Mouse (Mus musculus): ENCODE data around the gene Gpr141. TPM values are rescaled to one million over a fixed set of nuclear protein-coding genes. Genes with fewer than 3 reads are reported as not detected.
"Not testable (repeated sequence)": the region's sequence is repeated elsewhere in the genome, so short reads cannot be mapped to it uniquely, and the experiment has no call there.

Gpr141 gene
- polyA plus RNA-seq, 1 experiment from 2014 or later, result 0.06 TPM

- H3K4me1 ChIP-seq, result no peaks in the 10 kb centered on the region
- H3K27ac ChIP-seq (replicated peaks), result no peak overlapping the region
- H3K9me3 ChIP-seq (replicated peaks), result no peaks in the 10 kb centered on the region
- no peaks in the 10 kb centered on the region for H3K36me3 ChIP-seq
- no peak for DNase-seq (ENCODE audit: low spot score)
- H3K4me3 ChIP-seq, result no peak overlapping the region
- 93% methylated on average over 3 of the region's 3 CpGs for WGBS
- no peaks in the 10 kb centered on the region for H3K27me3 ChIP-seq (ENCODE audit: low read depth, poor library complexity, severe bottlenecking)
Observed at GRCm38 (mm10) chr13:19794942-19795341, 29.1 kb downstream of the Gpr141 start.

- no peaks in the 10 kb centered on the region for H3K4me1 ChIP-seq
- no peak overlapping the region for H3K4me3 ChIP-seq
- no peaks in the 10 kb centered on the region for H3K27me3 ChIP-seq (ENCODE audit: low read depth, poor library complexity, severe bottlenecking)
- no peaks in the 10 kb centered on the region for H3K36me3 ChIP-seq
- H3K9me3 ChIP-seq (replicated peaks), result no peaks in the 10 kb centered on the region
- no peak for DNase-seq (ENCODE audit: low spot score)
- no peak overlapping the region for H3K27ac ChIP-seq (replicated peaks)
- WGBS, result 80% methylated on average over 6 of the region's 6 CpGs
Observed at GRCm38 (mm10) chr13:19794486-19794885, 29.6 kb downstream of the Gpr141 start.

- WGBS, result 83% methylated on average over 4 of the region's 4 CpGs
- no peak for DNase-seq (ENCODE audit: low spot score)
Observed at GRCm38 (mm10) chr13:19793761-19794160, 30.3 kb downstream of the Gpr141 start.

GRCm38 (mm10) chr13:19787946-19788345, 36.1 kb downstream of the Gpr141 start:
- H3K9me3 ChIP-seq (replicated peaks); H3K27ac ChIP-seq (replicated peaks); H3K27me3 ChIP-seq (ENCODE audit: low read depth, poor library complexity, severe bottlenecking); H3K4me3 ChIP-seq; H3K36me3 ChIP-seq; DNase-seq (ENCODE audit: low spot score); H3K4me1 ChIP-seq: not testable (repeated sequence)
- WGBS, result 51% methylated on average over 1 of the region's 1 CpGs

More at GRCm38 (mm10) chr13:19793761-19794160, 30.3 kb downstream of the Gpr141 start:
- Histone ChIP-seq H3K27me3 (ENCODE audit: low read depth, poor library complexity, severe bottlenecking) (no peaks in the 10 kb centered on the region), H3K4me1 (no peaks in the 10 kb centered on the region), H3K36me3 (no peaks in the 10 kb centered on the region), H3K9me3 (replicated peaks) (no peaks in the 10 kb centered on the region), H3K27ac (replicated peaks) (no peak overlapping the region), H3K4me3 (no peak overlapping the region)

GRCm38 (mm10) chr13:19770163-19770562, 53.9 kb downstream of the Gpr141 start:
- no peak overlapping the region for H3K4me3 ChIP-seq
- WGBS, result 94% methylated on average over 1 of the region's 1 CpGs
- no peaks in the 10 kb centered on the region for H3K4me1 ChIP-seq
- H3K27ac ChIP-seq (replicated peaks), result no peak overlapping the region
- H3K9me3 ChIP-seq (replicated peaks), result no peaks in the 10 kb centered on the region
- no peak for DNase-seq (ENCODE audit: low spot score)
- no peaks in the 10 kb centered on the region for H3K36me3 ChIP-seq
- H3K27me3 ChIP-seq (ENCODE audit: low read depth, poor library complexity, severe bottlenecking), result no peaks in the 10 kb centered on the region

- Histone ChIP-seq H3K4me1 (no peaks in the 10 kb centered on the region), H3K4me3 (no peak overlapping the region), H3K36me3 (no peaks in the 10 kb centered on the region), H3K27me3 (ENCODE audit: low read depth, poor library complexity, severe bottlenecking) (no peaks in the 10 kb centered on the region), H3K27ac (replicated peaks) (no peak overlapping the region), H3K9me3 (replicated peaks) (no peaks in the 10 kb centered on the region)
- DNase-seq (ENCODE audit: low spot score), result no peak
- WGBS, result 80% methylated on average over 2 of the region's 2 CpGs
Observed at GRCm38 (mm10) chr13:19767202-19767601, 56.9 kb downstream of the Gpr141 start.

GRCm38 (mm10) chr13:19764276-19764675, 59.8 kb downstream of the Gpr141 start:
- no peaks in the 10 kb centered on the region for H3K27me3 ChIP-seq (ENCODE audit: low read depth, poor library complexity, severe bottlenecking)
- no peaks in the 10 kb centered on the region for H3K36me3 ChIP-seq
- no peaks in the 10 kb centered on the region for H3K9me3 ChIP-seq (replicated peaks)
- H3K4me1 ChIP-seq, result no peaks in the 10 kb centered on the region
- DNase-seq (ENCODE audit: low spot score), result no peak
- 94% methylated on average over 4 of the region's 4 CpGs for WGBS
- H3K4me3 ChIP-seq, result no peak overlapping the region
- no peak overlapping the region for H3K27ac ChIP-seq (replicated peaks)

GRCm38 (mm10) chr13:19763211-19763610, 60.8 kb downstream of the Gpr141 start:
- H3K4me1 ChIP-seq, result no peaks in the 10 kb centered on the region

GRCm38 (mm10) chr13:19745741-19746140, 78.3 kb downstream of the Gpr141 start:
- peaks cover 3% of the 10 kb centered on the region; the same call in 1 of the 2 replicates for H3K4me1 ChIP-seq
- H3K4me3 ChIP-seq, result no peak overlapping the region
- no peak for DNase-seq (ENCODE audit: low spot score)
- H3K27me3 ChIP-seq (ENCODE audit: low read depth, poor library complexity, severe bottlenecking), result no peaks in the 10 kb centered on the region
- no peak overlapping the region for H3K27ac ChIP-seq (replicated peaks)
- H3K9me3 ChIP-seq (replicated peaks), result no peaks in the 10 kb centered on the region
- no peaks in the 10 kb centered on the region for H3K36me3 ChIP-seq
- WGBS, result 72% methylated on average over 2 of the region's 2 CpGs

More at GRCm38 (mm10) chr13:19763211-19763610, 60.8 kb downstream of the Gpr141 start:
- no peaks in the 10 kb centered on the region for H3K9me3 ChIP-seq (replicated peaks)
- no peak for DNase-seq (ENCODE audit: low spot score)
- H3K27me3 ChIP-seq (ENCODE audit: low read depth, poor library complexity, severe bottlenecking), result no peaks in the 10 kb centered on the region
- H3K36me3 ChIP-seq, result no peaks in the 10 kb centered on the region
- H3K4me3 ChIP-seq, result no peak overlapping the region
- 96% methylated on average over 1 of the region's 1 CpGs for WGBS
- H3K27ac ChIP-seq (replicated peaks), result no peak overlapping the region

GRCm38 (mm10) chr13:19744536-19744935, 79.5 kb downstream of the Gpr141 start:
- 89% methylated on average over 5 of the region's 5 CpGs for WGBS
- H3K4me3 ChIP-seq, result no peak overlapping the region
- H3K9me3 ChIP-seq (replicated peaks), result no peaks in the 10 kb centered on the region

GRCm38 (mm10) chr13:19734597-19734996, 89.5 kb downstream of the Gpr141 start:
- Histone ChIP-seq H3K4me1 (no peaks in the 10 kb centered on the region), H3K36me3 (no peaks in the 10 kb centered on the region), H3K4me3 (no peak overlapping the region), H3K27ac (replicated peaks) (no peak overlapping the region), H3K9me3 (replicated peaks) (no peaks in the 10 kb centered on the region), H3K27me3 (ENCODE audit: low read depth, poor library complexity, severe bottlenecking) (no peaks in the 10 kb centered on the region)
- no peak for DNase-seq (ENCODE audit: low spot score)
- WGBS, result 87% methylated on average over 5 of the region's 5 CpGs

More at GRCm38 (mm10) chr13:19744536-19744935, 79.5 kb downstream of the Gpr141 start:
- no peak for DNase-seq (ENCODE audit: low spot score)
- Histone ChIP-seq H3K27ac (replicated peaks) (no peak overlapping the region), H3K4me1 (peaks cover 3% of the 10 kb centered on the region; the same call in 1 of the 2 replicates), H3K36me3 (no peaks in the 10 kb centered on the region), H3K27me3 (ENCODE audit: low read depth, poor library complexity, severe bottlenecking) (no peaks in the 10 kb centered on the region)

- no peaks in the 10 kb centered on the region for H3K27me3 ChIP-seq (ENCODE audit: low read depth, poor library complexity, severe bottlenecking)
- H3K4me3 ChIP-seq, result no peak overlapping the region
- no peaks in the 10 kb centered on the region for H3K36me3 ChIP-seq
- H3K9me3 ChIP-seq (replicated peaks), result no peaks in the 10 kb centered on the region
- H3K27ac ChIP-seq (replicated peaks), result no peak overlapping the region
- DNase-seq (ENCODE audit: low spot score), result no peak
- WGBS, result 92% methylated on average over 2 of the region's 2 CpGs
- no peaks in the 10 kb centered on the region for H3K4me1 ChIP-seq
Observed at GRCm38 (mm10) chr13:19730826-19731225, 93.2 kb downstream of the Gpr141 start.

- Histone ChIP-seq H3K4me1 (no peaks in the 10 kb centered on the region), H3K27me3 (ENCODE audit: low read depth, poor library complexity, severe bottlenecking) (no peaks in the 10 kb centered on the region), H3K9me3 (replicated peaks) (no peaks in the 10 kb centered on the region), H3K36me3 (no peaks in the 10 kb centered on the region), H3K27ac (replicated peaks) (no peak overlapping the region), H3K4me3 (no peak overlapping the region)
- WGBS, result 87% methylated on average over 5 of the region's 5 CpGs
- no peak for DNase-seq (ENCODE audit: low spot score)
Observed at GRCm38 (mm10) chr13:19718954-19719353, 105.1 kb downstream of the Gpr141 start.

- no peak overlapping the region for H3K27ac ChIP-seq (replicated peaks)
- no peak for DNase-seq (ENCODE audit: low spot score)
- 90% methylated on average over 2 of the region's 2 CpGs for WGBS
Observed at GRCm38 (mm10) chr13:19717201-19717600, 106.9 kb downstream of the Gpr141 start.

More at GRCm38 (mm10) chr13:19717201-19717600, 106.9 kb downstream of the Gpr141 start:
- Histone ChIP-seq H3K27me3 (ENCODE audit: low read depth, poor library complexity, severe bottlenecking) (no peaks in the 10 kb centered on the region), H3K4me3 (no peak overlapping the region), H3K4me1 (no peaks in the 10 kb centered on the region), H3K36me3 (no peaks in the 10 kb centered on the region), H3K9me3 (replicated peaks) (no peaks in the 10 kb centered on the region)
